ENCODE assay signal across 7 mouse cellular contexts in the genomic region with DNA sequence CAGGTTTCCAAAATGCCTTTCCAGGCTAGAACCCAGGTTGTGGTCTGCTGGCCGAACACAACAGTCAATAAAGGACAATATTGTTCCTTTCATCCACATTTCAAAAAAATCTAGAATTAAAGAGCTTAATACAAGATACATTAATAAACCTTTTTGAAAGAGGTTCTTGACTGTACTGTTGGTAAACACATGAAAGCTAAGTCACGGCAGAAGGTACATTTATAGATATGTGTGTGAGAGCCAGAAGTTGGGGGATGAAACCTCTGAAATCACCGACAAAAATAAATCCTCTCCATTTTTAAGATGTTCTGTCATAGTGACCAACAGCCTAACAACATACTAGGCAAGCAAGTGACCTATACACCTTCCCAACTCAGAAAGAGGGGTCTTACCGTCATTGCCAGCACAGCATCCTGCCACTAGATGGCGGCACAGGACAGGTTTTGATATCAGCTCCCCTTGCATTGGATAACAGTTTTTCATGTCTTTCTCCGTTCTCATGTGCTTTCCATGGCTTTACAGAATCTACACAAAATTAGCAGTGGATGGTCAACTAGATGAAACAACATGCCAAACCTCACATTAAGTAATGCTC.
A peak's percentile ranks its signal among the peaks of the same experiment; 100 is the strongest.
DNase-seq lines count a peak whose midpoint lies in the region; ATAC-seq lines count a peak whose summit lies in the region.

No protein-coding gene starts in this region.

- WGBS in limb, embryonic 10.5 days, result 21% methylated on average over 6 of the region's 6 CpGs
- 8% methylated on average over 6 of the region's 6 CpGs for WGBS in midbrain, embryonic 14.5 days

- peak; percentile 96 for ATAC-seq in common myeloid progenitor, adult 5-6 weeks (replicated peaks; ENCODE audit: low read depth, poor library complexity, severe bottlenecking)
- ATAC-seq in midbrain, embryonic 14.5 days (ENCODE audit: low FRiP score, low TSS enrichment), result peak; percentile 74; the same call in 1 of the 2 replicates

- H3K9me3 ChIP-seq in limb, embryonic 10.5 days (replicated peaks), result no peaks in the 10 kb centered on the region
- no peaks in the 10 kb centered on the region for H3K9me3 ChIP-seq in midbrain, embryonic 14.5 days (ENCODE audit: control insufficient read depth, low read length)

- H3K27me3 ChIP-seq in limb, embryonic 10.5 days (ENCODE audit: low read depth, poor library complexity, severe bottlenecking), result no peaks in the 10 kb centered on the region
- H3K27me3 ChIP-seq in midbrain, embryonic 14.5 days (ENCODE audit: control insufficient read depth, insufficient read depth, low read length), result no peaks in the 10 kb centered on the region

- peak; percentile 70 to 91 for DNase-seq in adrenal gland, adult (ENCODE audit: inconsistent age in 2 of 2, low spot score in 1 of 2)
- DNase-seq in gastrocnemius, postnatal 14 days, result peak; percentile 70
- peak; percentile 64 for DNase-seq in kidney, adult 11 months
- DNase-seq in limb, embryonic 10.5 days (ENCODE audit: low spot score), result peak; percentile 95
- peak; percentile 95 for DNase-seq in midbrain, embryonic 14.5 days
- DNase-seq in spleen, adult 18-20 months, result peak; percentile 52 to 81

- H3K4me3 ChIP-seq in limb, embryonic 10.5 days, result no peak overlapping the region
- H3K4me3 ChIP-seq in midbrain, embryonic 14.5 days (replicated peaks; ENCODE audit: low read depth, low read length), result no peak overlapping the region

- peaks cover 12% of the 10 kb centered on the region; the same call in 1 of the 2 replicates for H3K4me1 ChIP-seq in limb, embryonic 10.5 days
- H3K4me1 ChIP-seq in midbrain, embryonic 14.5 days (ENCODE audit: control insufficient read depth, insufficient read depth, low read length), result no peaks in the 10 kb centered on the region

- no peak overlapping the region for H3K27ac ChIP-seq in limb, embryonic 10.5 days
- no peak overlapping the region for H3K27ac ChIP-seq in midbrain, embryonic 14.5 days (replicated peaks; ENCODE audit: low read depth, low read length)

- no peak overlapping the region for H3K9ac ChIP-seq in midbrain, embryonic 14.5 days (replicated peaks; ENCODE audit: low read length)

- intact Hi-C loops in gastrocnemius, postnatal 14 days (cut with DNase I; ENCODE audit: low total_unique reads), result loop anchor here (5.0 kb wide), 1 partner anchor 382 kb away; no protein-coding TSS in a partner anchor

- no peak overlapping the region for H3K4me2 ChIP-seq in midbrain, embryonic 14.5 days (ENCODE audit: low read length)

- H3K36me3 ChIP-seq in limb, embryonic 10.5 days, result no peaks in the 10 kb centered on the region
- no peaks in the 10 kb centered on the region for H3K36me3 ChIP-seq in midbrain, embryonic 14.5 days (ENCODE audit: control insufficient read depth, insufficient read depth, low read length)
